Mouse (Mus musculus) liver, postnatal 0 days (tissue): Measurements from ENCODE around the gene Cep55.

Experiments
- CTCF ChIP-seq: sonication (generic); IDR thresholded peaks from 2 replicates; pipeline ENCODE4 v1.5.1; 2016; ENCODE audit warnings: antibody characterized with exemption, low read depth
- EP300 ChIP-seq: IDR thresholded peaks from 2 replicates; pipeline ENCODE4 v1.6.1; 2016; ENCODE audit warnings: antibody characterized with exemption, low read depth, mild to moderate bottlenecking

DNA sequence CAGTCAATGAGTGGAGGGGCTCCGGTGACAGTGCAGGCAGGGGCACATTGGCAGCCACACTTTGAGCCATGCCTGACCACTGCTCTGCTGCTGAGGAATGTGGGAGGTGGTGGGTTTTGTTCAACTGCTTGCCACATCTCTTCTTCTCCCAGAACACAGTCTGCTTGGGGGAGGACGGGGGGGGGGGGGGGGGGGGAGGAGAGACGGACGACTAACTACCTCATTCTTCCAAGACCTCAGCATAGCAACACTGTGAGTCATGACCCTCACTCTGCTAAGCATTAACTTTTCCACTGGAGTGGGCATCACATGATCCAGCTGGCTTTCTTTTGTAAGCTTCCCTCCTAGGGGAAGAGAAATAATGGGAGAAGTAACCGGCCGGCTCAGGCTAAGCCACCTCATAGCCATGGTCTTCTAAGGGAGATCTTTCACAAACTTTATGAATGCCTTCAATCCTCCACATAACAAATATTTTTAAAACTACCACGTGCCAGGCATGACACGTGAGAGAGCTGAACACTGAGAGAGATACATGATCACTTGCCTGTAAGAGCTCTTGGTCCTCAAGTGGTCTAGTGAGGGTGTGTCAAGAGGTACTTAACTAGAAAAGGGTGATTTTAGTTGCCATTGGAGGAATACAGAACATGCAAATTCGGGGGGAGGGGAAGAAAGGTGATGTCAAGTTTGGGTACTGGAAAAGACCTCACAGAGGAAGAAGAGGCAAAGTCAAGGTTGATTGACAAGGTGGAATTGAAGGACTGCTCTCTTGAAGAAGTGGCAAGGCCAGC, 29.4 kb upstream of the Cep55 start:
- TF ChIP-seq CTCF: no peak
- no peak for TF ChIP-seq EP300
